Mouse (Mus musculus): ENCODE measurements around the gene Mrgpre. TPM values are rescaled to one million over a fixed set of nuclear protein-coding genes. Genes with fewer than 3 reads are reported as not detected.

Gene Mrgpre
- polyA plus RNA-seq, 1 experiment from 2014 or later = 1.8 TPM

Small RNA genes lying within 50 kb of the gene (microRNA-seq; reads per million reads assigned to microRNA genes)
- gene Gm22064 = not detected

Other genes with a start within 250 kb of the Mrgpre start
- gene Nap1l4, start 235.4 kb downstream of the Mrgpre start, polyA plus RNA-seq (2015; fragmentation: Nextera tagmentation; extraction: Ambion mirVana) = 281 and 285 TPM in 2 replicates
- gene Cars, start 184.4 kb downstream of the Mrgpre start, polyA plus RNA-seq (2015; fragmentation: Nextera tagmentation; extraction: Ambion mirVana) = 58.5 and 62.8 TPM in 2 replicates
- gene Tnfrsf26, start 155.8 kb downstream of the Mrgpre start, polyA plus RNA-seq (2015; fragmentation: Nextera tagmentation; extraction: Ambion mirVana) = 0.15 and 0.27 TPM in 2 replicates
- 13.0 and 13.3 TPM in 2 replicates for gene Tnfrsf22, start 134.8 kb downstream of the Mrgpre start, polyA plus RNA-seq (2015; fragmentation: Nextera tagmentation; extraction: Ambion mirVana)
- gene Tnfrsf23, start 98.6 kb downstream of the Mrgpre start, polyA plus RNA-seq (2015; fragmentation: Nextera tagmentation; extraction: Ambion mirVana) = 1.2 and 1.8 TPM in 2 replicates
- 40.0 and 43.8 TPM in 2 replicates for gene Osbpl5, start 27.5 kb downstream of the Mrgpre start, polyA plus RNA-seq (2015; fragmentation: Nextera tagmentation; extraction: Ambion mirVana)
- not detected in 2 replicates for gene Mrgprg, start 17.5 kb downstream of the Mrgpre start, polyA plus RNA-seq (2015; fragmentation: Nextera tagmentation; extraction: Ambion mirVana)
- gene Nadsyn1, start 38.3 kb upstream of the Mrgpre start, polyA plus RNA-seq (2015; fragmentation: Nextera tagmentation; extraction: Ambion mirVana) = 7.5 and 7.6 TPM in 2 replicates
- 33.8 and 38.7 TPM in 2 replicates for gene Dhcr7, start 38.6 kb upstream of the Mrgpre start, polyA plus RNA-seq (2015; fragmentation: Nextera tagmentation; extraction: Ambion mirVana)
- gene Gm498, start 82.3 kb upstream of the Mrgpre start, polyA plus RNA-seq (2015; fragmentation: Nextera tagmentation; extraction: Ambion mirVana) = not detected in 2 replicates
- 0.39 and 0.59 TPM in 2 replicates for gene Shank2, start 217.4 kb upstream of the Mrgpre start, polyA plus RNA-seq (2015; fragmentation: Nextera tagmentation; extraction: Ambion mirVana)

Measured in limb, embryonic 13.5 days (tissue).